Comparison of ENCODE assay signal across 24 mouse cellular contexts in the genomic region with DNA sequence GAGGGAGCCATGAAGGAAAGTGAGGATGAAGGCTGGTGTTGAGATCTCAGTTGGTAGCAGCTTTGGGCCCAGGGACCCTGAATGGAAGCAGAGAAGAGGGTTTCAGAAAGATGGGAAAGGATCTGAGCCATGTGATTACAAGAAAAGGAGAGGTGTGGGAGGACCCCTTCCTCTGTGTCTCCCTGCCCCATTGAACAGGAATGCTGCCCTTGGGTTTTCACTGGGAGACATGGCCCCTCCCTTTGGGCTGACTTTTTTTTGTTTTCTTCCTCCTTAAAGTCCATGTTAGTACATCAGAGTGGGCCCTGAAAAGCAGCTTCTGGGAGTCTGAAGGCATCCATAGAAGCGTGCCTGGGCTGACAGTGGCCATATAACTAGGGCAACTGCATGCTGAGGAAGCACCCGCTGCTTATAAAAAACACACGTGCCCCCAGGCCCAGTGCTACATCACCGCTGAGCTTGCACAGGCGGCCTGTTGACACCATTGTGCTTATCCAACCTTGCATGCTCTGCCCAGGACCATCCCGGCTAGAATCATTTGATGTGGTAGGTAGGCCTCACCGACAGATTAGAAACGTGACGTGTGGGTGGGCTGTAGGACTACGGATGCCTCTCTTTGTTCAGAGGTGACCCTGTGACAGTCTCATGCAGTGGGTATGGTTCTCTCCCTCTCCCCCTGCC. TPM values are rescaled to one million over a fixed set of nuclear protein-coding genes. Genes with fewer than 3 reads are reported as not detected.
DNase-seq lines count a peak whose midpoint lies in the region; ATAC-seq and TF ChIP-seq lines count a peak whose summit lies in the region.
"Had no signal": no experiment of that assay in that cellular context is flagged by ENCODE, and none has a peak within 500 bp of the region (broad histone marks: within the 10 kb centered on the region; RNA-seq: fewer than 3 reads in every experiment).

No protein-coding gene starts in this region.

- ATAC-seq in intestine, embryonic 15.5 days, result no peak
- no peak for ATAC-seq in intestine, embryonic 16.5 days
- ATAC-seq in lung, embryonic 14.5 days (ENCODE audit: insufficient read depth), result no peak
- no peak for ATAC-seq in limb, embryonic 14.5 days (ENCODE audit: low FRiP score, low read depth)
- ATAC-seq: activated CD4-positive, CD25-positive, alpha-beta regulatory T cell, adult 4 months; forebrain, embryonic 16.5 days; intestine, postnatal 0 days; liver, embryonic 12.5 days; midbrain, embryonic 16.5 days had no signal

- peaks cover 13% of the 10 kb centered on the region for H3K36me3 ChIP-seq in intestine, embryonic 15.5 days
- H3K36me3 ChIP-seq in intestine, embryonic 16.5 days (ENCODE audit: control insufficient read depth, insufficient read depth, low read length), result 0 out of 2 replicates have a peak, but pooled peaks cover 2% of the 10 kb centered on the region
- H3K36me3 ChIP-seq in lung, embryonic 14.5 days (ENCODE audit: insufficient read depth), result peaks cover 27% of the 10 kb centered on the region
- H3K36me3 ChIP-seq in limb, embryonic 14.5 days (ENCODE audit: control insufficient read depth, insufficient read depth, low read length), result peaks cover 54% of the 10 kb centered on the region

- peak overlapping the region; percentile 76; the same call in 1 of the 2 replicates for H3K27ac ChIP-seq in intestine, embryonic 15.5 days
- H3K27ac ChIP-seq in intestine, embryonic 16.5 days (ENCODE audit: low read length), result no peak overlapping the region
- peak overlapping the region; percentile 85 for H3K27ac ChIP-seq in lung, embryonic 14.5 days (ENCODE audit: low read depth)
- 0 out of 2 replicates have a peak overlapping the region, but pooled peaks have one; percentile 84 for H3K27ac ChIP-seq in limb, embryonic 14.5 days (replicated peaks; ENCODE audit: low read depth, low read length)
- H3K27ac ChIP-seq: hindbrain, embryonic 14.5 days had no signal

- DNase-seq in gastrocnemius, postnatal 25 days, result peak; percentile 5
- no peak for DNase-seq in gastrocnemius, postnatal 4 days (ENCODE audit: low spot score in 2 of 2)
- no peak for DNase-seq in lung, embryonic 14.5 days
- no peak for DNase-seq in lung, postnatal 25 days (ENCODE audit: low spot score)
- DNase-seq in limb, embryonic 14.5 days (ENCODE audit: low spot score), result no peak
- DNase-seq in thymus, postnatal 36 days, result no peak
- DNase-seq: adrenal gland, postnatal 10 days; cerebellum, adult 9-11 months; heart, postnatal 10 days; lung, postnatal 10 days; right cerebral cortex, postnatal 4 days had no signal

- WGBS in intestine, embryonic 15.5 days, result 79% methylated on average over 10 of the region's 10 CpGs
- WGBS in intestine, embryonic 16.5 days, result 81% methylated on average over 10 of the region's 10 CpGs
- WGBS in lung, embryonic 14.5 days, result 75% methylated on average over 10 of the region's 10 CpGs
- 71% methylated on average over 10 of the region's 10 CpGs for WGBS in limb, embryonic 14.5 days

- no peaks in the 10 kb centered on the region for H3K27me3 ChIP-seq in intestine, embryonic 15.5 days (replicated peaks)
- H3K27me3 ChIP-seq in intestine, embryonic 16.5 days (replicated peaks; ENCODE audit: control insufficient read depth, insufficient read depth, low read length), result no peaks in the 10 kb centered on the region
- no peaks in the 10 kb centered on the region for H3K27me3 ChIP-seq in lung, embryonic 14.5 days (ENCODE audit: insufficient read depth, low read length)
- H3K27me3 ChIP-seq in limb, embryonic 14.5 days (ENCODE audit: control insufficient read depth, insufficient read depth, low read length), result no peaks in the 10 kb centered on the region
- H3K27me3 ChIP-seq: embryonic facial prominence, embryonic 12.5 days; liver, embryonic 12.5 days had no signal

- H3K9ac ChIP-seq in intestine, embryonic 15.5 days, result no peak overlapping the region
- no peak overlapping the region for H3K9ac ChIP-seq in intestine, embryonic 16.5 days (ENCODE audit: low read depth, low read length)
- H3K9ac ChIP-seq in lung, embryonic 14.5 days, result no peak overlapping the region
- H3K9ac ChIP-seq in limb, embryonic 14.5 days (ENCODE audit: low read depth, low read length, severe bottlenecking), result no peak overlapping the region
- H3K9ac ChIP-seq: embryonic facial prominence, embryonic 12.5 days; hindbrain, embryonic 14.5 days had no signal

- no peak for TF ChIP-seq CTCF in lung, embryonic 14.5 days (IDR thresholded peaks at IDR 0.05; ENCODE audit: low read depth)

- no peak overlapping the region for H3K4me3 ChIP-seq in intestine, embryonic 15.5 days (replicated peaks)
- H3K4me3 ChIP-seq in intestine, embryonic 16.5 days (ENCODE audit: low read length), result no peak overlapping the region
- no peak overlapping the region for H3K4me3 ChIP-seq in lung, embryonic 14.5 days (ENCODE audit: low read depth, low read length)
- no peak overlapping the region for H3K4me3 ChIP-seq in limb, embryonic 14.5 days (replicated peaks; ENCODE audit: low read length)
- H3K4me3 ChIP-seq: embryonic facial prominence, embryonic 12.5 days; liver, embryonic 12.5 days; megakaryocyte, embryonic 14.5 days had no signal

- no peaks in the 10 kb centered on the region for H3K9me3 ChIP-seq in intestine, embryonic 15.5 days
- H3K9me3 ChIP-seq in intestine, embryonic 16.5 days (ENCODE audit: control insufficient read depth, low read length), result no peaks in the 10 kb centered on the region
- no peaks in the 10 kb centered on the region for H3K9me3 ChIP-seq in lung, embryonic 14.5 days (ENCODE audit: low read depth, low read length)
- no peaks in the 10 kb centered on the region for H3K9me3 ChIP-seq in limb, embryonic 14.5 days (ENCODE audit: control insufficient read depth, low read length)
- H3K9me3 ChIP-seq: embryonic facial prominence, embryonic 12.5 days; G1E; liver, embryonic 12.5 days; megakaryocyte, embryonic 14.5 days had no signal

- peaks cover 55% of the 10 kb centered on the region for H3K4me1 ChIP-seq in intestine, embryonic 15.5 days (replicated peaks)
- peaks cover 55% of the 10 kb centered on the region for H3K4me1 ChIP-seq in intestine, embryonic 16.5 days (ENCODE audit: control insufficient read depth, insufficient read depth, low read length)
- peaks cover 10% of the 10 kb centered on the region for H3K4me1 ChIP-seq in lung, embryonic 14.5 days (ENCODE audit: insufficient read depth)
- H3K4me1 ChIP-seq in limb, embryonic 14.5 days (ENCODE audit: control insufficient read depth, insufficient read depth, low read length), result peaks cover 54% of the 10 kb centered on the region

- H3K4me2 ChIP-seq in intestine, embryonic 15.5 days (replicated peaks), result no peak overlapping the region
- no peak overlapping the region for H3K4me2 ChIP-seq in intestine, embryonic 16.5 days (ENCODE audit: low read depth, low read length)
- H3K4me2 ChIP-seq in lung, embryonic 14.5 days, result no peak overlapping the region
- no peak overlapping the region for H3K4me2 ChIP-seq in limb, embryonic 14.5 days (replicated peaks; ENCODE audit: low read depth, low read length, severe bottlenecking)
- H3K4me2 ChIP-seq: embryonic facial prominence, embryonic 12.5 days; hindbrain, embryonic 14.5 days; liver, embryonic 12.5 days had no signal

- TF ChIP-seq POLR2A in limb, embryonic 14.5 days (IDR thresholded peaks at IDR 0.05; ENCODE audit: borderline replicate concordance, extremely low read depth, insufficient read depth, insufficient read length), result no peak

RNA-seq across cellular contexts. Expression of a gene that starts 9.3 kb away (rescaled TPM):
- 10 to 100 TPM; 35.9 to 38.6 TPM for total RNA-seq in gastrocnemius, postnatal 25 days (2021)
- total RNA-seq in gastrocnemius, postnatal 4 days (2021), result 100 to 1,000 TPM; 172 to 194 TPM
- 21.8 and 26.3 TPM in 2 replicates for polyA plus RNA-seq in intestine, embryonic 15.5 days (2015; fragmentation: Nextera tagmentation; extraction: Ambion mirVana)
- polyA plus RNA-seq in intestine, embryonic 16.5 days (2015; fragmentation: Nextera tagmentation; extraction: Ambion mirVana), result 8.5 and 9.7 TPM in 2 replicates
- polyA plus RNA-seq in lung, embryonic 14.5 days (2014; fragmentation: Nextera tagmentation; extraction: Ambion mirVana), result 40.1 and 47.5 TPM in 2 replicates
- 119 and 158 TPM in 2 replicates for polyA plus RNA-seq in limb, embryonic 14.5 days (2012; rRNA removed)
- polyA plus RNA-seq in limb, embryonic 14.5 days (2014; fragmentation: Nextera tagmentation; extraction: Ambion mirVana), result 46.5 and 51.8 TPM in 2 replicates
- polyA plus RNA-seq: activated CD4-positive, CD25-positive, alpha-beta regulatory T cell, adult 4 months had no signal

RNA-seq across cellular contexts. Expression of a gene that starts 26.1 kb away (rescaled TPM):
- not detected for total RNA-seq in gastrocnemius, postnatal 25 days (2021)
- under 1 TPM; 0.15 to 0.36 TPM for total RNA-seq in gastrocnemius, postnatal 4 days (2021)
- 3.6 and 4.9 TPM in 2 replicates for polyA plus RNA-seq in intestine, embryonic 15.5 days (2015; fragmentation: Nextera tagmentation; extraction: Ambion mirVana)
- 8.0 and 9.7 TPM in 2 replicates for polyA plus RNA-seq in intestine, embryonic 16.5 days (2015; fragmentation: Nextera tagmentation; extraction: Ambion mirVana)
- polyA plus RNA-seq in lung, embryonic 14.5 days (2014; fragmentation: Nextera tagmentation; extraction: Ambion mirVana), result 0.60 and 0.70 TPM in 2 replicates
- polyA plus RNA-seq in limb, embryonic 14.5 days (2012; rRNA removed), result 1.3 and 2.6 TPM in 2 replicates
- polyA plus RNA-seq in limb, embryonic 14.5 days (2014; fragmentation: Nextera tagmentation; extraction: Ambion mirVana), result 1.1 and 1.4 TPM in 2 replicates
- total RNA-seq: neutrophil, adult 5-6 weeks had no signal
- polyA plus RNA-seq: large intestine, adult 2 months had no signal

RNA-seq across cellular contexts. Expression of a gene that starts 32.0 kb away (rescaled TPM):
- 1 to 10 TPM; 4.7 to 5.0 TPM for total RNA-seq in gastrocnemius, postnatal 25 days (2021)
- 10 to 100 TPM in 1 of 2 experiments, 1 to 10 TPM in 1; 9.7 to 12.2 TPM for total RNA-seq in gastrocnemius, postnatal 4 days (2021)
- 11.1 and 11.2 TPM in 2 replicates for polyA plus RNA-seq in intestine, embryonic 15.5 days (2015; fragmentation: Nextera tagmentation; extraction: Ambion mirVana)
- polyA plus RNA-seq in intestine, embryonic 16.5 days (2015; fragmentation: Nextera tagmentation; extraction: Ambion mirVana), result 11.3 and 14.0 TPM in 2 replicates
- polyA plus RNA-seq in lung, embryonic 14.5 days (2014; fragmentation: Nextera tagmentation; extraction: Ambion mirVana), result 8.7 and 12.1 TPM in 2 replicates
- polyA plus RNA-seq in limb, embryonic 14.5 days (2012; rRNA removed), result 35.3 and 40.5 TPM in 2 replicates
- 12.5 and 13.3 TPM in 2 replicates for polyA plus RNA-seq in limb, embryonic 14.5 days (2014; fragmentation: Nextera tagmentation; extraction: Ambion mirVana)

RNA-seq across cellular contexts. Expression of a gene that starts 41.4 kb away (rescaled TPM):
- 1 to 10 TPM; 7.8 to 9.4 TPM for total RNA-seq in gastrocnemius, postnatal 25 days (2021)
- 1 to 10 TPM; 8.3 to 9.9 TPM for total RNA-seq in gastrocnemius, postnatal 4 days (2021)
- 12.0 and 12.8 TPM in 2 replicates for polyA plus RNA-seq in intestine, embryonic 15.5 days (2015; fragmentation: Nextera tagmentation; extraction: Ambion mirVana)
- polyA plus RNA-seq in intestine, embryonic 16.5 days (2015; fragmentation: Nextera tagmentation; extraction: Ambion mirVana), result 11.3 and 11.9 TPM in 2 replicates
- 11.8 and 12.3 TPM in 2 replicates for polyA plus RNA-seq in lung, embryonic 14.5 days (2014; fragmentation: Nextera tagmentation; extraction: Ambion mirVana)
- polyA plus RNA-seq in limb, embryonic 14.5 days (2012; rRNA removed), result 21.4 and 26.8 TPM in 2 replicates
- 15.6 and 17.1 TPM in 2 replicates for polyA plus RNA-seq in limb, embryonic 14.5 days (2014; fragmentation: Nextera tagmentation; extraction: Ambion mirVana)
